Mouse (Mus musculus) spleen, embryonic (tissue): Measurements from ENCODE around the gene Tbc1d9.

Experiments
- CTCF ChIA-PET: fragments of 350-600 bp; sonication (Branson Sonifier 250); formaldehyde crosslinking; loops from one replicate; lab custom pipeline; 2022; lab: Charles Lee

Gene Tbc1d9

DNA sequence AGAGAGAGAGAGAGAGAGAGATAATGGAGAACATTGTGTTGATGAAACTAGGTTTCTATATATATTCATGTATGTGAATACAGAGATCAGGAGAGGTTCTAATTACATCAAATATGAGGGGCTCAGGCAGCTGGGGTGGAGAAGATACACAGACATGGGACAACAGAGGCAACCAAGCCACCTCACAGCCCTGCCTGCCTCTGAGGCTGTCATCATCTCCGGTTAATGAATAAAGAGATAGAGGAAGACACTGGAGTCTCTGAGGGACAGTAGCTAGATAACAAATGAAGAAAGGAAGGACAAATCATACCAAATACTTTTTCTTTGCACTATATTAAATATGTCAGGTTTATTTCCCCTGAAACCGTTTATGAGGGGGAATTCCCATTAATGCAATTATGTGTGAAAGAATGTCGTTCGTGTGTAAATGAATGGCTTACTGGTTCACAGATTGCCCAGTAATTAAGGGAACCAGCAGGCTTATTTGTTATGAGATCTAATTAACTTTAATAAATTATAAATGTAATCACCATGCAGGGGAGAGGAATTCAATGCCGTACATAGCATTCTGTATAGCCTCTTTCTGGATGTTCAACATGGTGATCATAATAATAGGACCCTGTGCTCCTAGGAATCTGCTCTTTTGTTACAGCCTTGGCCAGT, 59.7 kb downstream of the Tbc1d9 start:
- CTCF ChIA-PET, result interaction anchor here (0.7 kb wide), 1 partner anchor 1458 kb away, joined by 3 read pairs; no protein-coding TSS in a partner anchor

DNA sequence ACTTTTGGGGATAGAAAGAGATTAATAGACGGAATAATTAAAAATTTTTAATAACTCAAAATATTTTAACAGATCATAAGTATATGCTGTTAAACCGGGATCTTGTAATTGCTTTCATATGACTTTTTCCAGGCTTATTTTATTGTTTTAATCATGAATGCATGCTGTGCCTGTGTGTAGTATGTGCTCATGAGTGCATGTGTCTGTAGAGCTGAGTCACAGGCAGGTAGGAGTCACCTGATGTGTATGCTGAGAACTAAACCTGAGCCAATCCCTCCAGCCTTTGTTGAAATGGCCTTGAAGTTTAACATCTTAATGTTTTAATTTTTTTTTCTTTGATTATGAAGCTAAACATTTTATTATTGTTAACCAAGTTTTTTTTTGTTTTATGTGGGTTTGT, 60.4 kb downstream of the Tbc1d9 start:
- CTCF ChIA-PET, result interaction anchor here (0.7 kb wide), 1 partner anchor 1458 kb away, joined by 3 read pairs; no protein-coding TSS in a partner anchor

- CTCF ChIA-PET, result no interaction called here
Observed at GRCm38 (mm10) chr8:83227336-83227735, 62.2 kb downstream of the Tbc1d9 start.

- CTCF ChIA-PET, result no interaction called here
Observed at GRCm38 (mm10) chr8:83233099-83233498, 67.9 kb downstream of the Tbc1d9 start.

DNA sequence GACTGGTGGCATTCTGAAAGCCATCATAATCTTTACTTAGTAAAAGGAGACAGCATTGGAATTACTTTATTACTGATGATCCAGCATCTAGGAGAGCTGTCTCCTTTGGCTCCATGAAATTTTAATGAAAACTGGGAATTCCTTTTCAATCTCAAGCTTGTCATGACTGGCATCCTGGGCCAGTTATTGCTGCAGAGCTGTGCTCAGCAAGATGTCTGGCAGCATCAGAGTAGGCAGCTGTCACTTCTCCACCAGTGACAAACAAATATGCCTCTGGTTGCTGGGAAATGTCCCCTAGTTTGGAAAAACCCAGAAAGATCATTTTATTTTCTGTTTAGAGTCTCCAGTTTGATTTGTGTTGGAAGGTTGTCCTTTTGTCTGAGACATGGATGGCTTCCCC, 74.2 kb downstream of the Tbc1d9 start:
- CTCF ChIA-PET, result no interaction called here

- CTCF ChIA-PET, result no interaction called here
Observed at GRCm38 (mm10) chr8:83244151-83244550, 79.0 kb downstream of the Tbc1d9 start.

DNA sequence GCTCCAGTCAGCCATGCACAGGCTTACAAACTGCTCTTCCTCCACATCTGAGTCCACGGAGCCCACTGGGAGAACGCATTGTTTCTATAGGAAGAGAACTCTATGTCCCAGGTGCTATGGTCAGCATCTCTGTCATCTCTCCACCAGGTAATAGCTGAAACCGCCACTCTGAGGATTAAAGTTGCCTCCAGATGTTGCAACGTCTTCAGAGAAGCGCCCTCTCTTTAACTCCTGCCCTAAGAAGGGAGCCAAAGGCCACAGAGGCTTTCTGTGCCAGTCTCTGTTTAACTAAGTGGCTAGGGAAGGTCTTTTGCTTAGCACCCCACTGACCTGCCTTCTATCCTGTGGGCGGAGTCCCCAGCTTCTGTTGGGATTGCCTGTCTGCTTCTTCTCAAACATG, 85.7 kb downstream of the Tbc1d9 start:
- CTCF ChIA-PET, result no interaction called here

DNA sequence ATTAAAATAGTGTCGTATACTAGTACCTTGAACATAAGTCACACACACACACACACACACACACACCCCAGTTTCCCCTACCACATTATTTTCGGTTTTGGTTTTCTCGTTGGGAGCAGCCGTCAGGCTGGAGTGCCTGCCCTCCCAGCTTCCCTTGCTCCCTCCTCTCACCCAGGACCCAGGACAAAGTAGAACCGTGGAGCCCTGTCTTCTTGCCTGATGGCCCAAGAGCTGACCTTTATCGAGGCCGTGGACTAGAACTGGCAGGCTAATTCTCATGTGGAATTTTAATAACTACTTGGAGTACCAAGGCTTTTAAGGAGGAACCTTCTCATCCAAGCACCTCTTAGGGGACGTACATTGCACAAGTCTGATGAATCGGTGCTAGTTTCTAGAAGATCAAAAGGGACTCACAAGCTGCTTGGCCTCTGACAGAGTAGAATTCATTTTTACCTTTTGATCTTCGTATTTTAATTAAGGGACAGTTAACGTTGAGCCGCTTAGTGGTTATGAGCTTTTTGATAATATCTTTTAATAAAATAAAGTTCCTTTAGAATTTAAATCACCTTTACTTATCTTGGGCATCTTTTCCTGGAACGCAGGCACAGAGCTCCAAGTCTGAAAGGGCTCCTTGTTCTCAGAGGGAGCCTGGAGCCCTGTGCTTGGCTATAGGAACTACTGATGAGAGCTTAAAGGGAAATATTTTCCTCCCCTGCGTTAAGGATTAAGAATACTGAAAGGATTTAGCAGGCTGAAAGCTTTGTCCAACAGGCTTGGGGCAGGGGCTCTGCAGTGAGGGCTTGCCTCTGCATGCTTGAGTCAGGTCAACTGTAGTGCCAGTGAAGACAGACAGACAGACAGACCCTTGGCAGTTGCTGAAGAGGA, 86.5 kb downstream of the Tbc1d9 start:
- CTCF ChIA-PET, result no interaction called here

- CTCF ChIA-PET, result no interaction called here
Observed at GRCm38 (mm10) chr8:83252791-83253190, 87.6 kb downstream of the Tbc1d9 start.

GRCm38 (mm10) chr8:83257631-83258030, 92.5 kb downstream of the Tbc1d9 start:
- CTCF ChIA-PET, result no interaction called here

GRCm38 (mm10) chr8:83260418-83261215, 95.5 kb downstream of the Tbc1d9 start:
- CTCF ChIA-PET, result no interaction called here

DNA sequence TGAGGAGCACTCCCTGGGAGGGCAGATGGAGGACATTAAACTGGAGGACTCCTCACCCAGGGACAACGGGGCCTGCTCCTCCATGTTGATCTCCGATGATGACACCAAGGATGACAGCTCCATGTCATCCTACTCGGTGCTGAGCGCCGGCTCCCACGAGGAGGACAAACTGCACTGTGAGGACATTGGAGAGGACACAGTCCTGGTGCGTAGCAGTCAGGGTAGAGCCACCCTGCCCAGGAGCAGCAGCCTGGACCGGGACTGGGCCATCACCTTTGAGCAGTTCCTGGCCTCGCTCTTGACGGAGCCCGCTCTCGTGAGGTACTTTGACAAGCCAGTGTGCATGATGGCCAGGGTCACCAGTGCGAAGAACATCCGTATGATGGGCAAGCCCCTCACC, 106.0 kb downstream of the Tbc1d9 start:
- CTCF ChIA-PET, result interaction anchor here (0.6 kb wide), 1 partner anchor 192 kb away, joined by 3 read pairs; no protein-coding TSS in a partner anchor

DNA sequence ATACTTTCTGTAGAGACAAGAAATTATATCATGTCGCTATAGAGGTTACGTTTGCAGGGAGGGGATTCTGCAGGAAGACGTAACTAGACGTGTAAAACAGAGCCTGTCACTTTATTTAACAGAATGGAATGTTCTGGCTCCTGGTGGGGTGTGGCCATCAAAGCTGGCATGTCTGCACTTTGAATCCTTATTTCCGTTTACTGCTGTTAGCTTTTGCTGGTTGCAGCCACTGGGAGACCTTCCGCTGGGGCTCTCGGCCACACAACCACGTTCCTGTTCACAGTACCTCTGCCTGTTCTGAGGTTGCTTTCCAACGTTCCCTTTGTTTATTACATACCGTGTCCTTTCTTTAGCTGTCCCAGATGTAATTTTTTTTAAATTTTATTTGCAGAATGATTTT, 107.3 kb downstream of the Tbc1d9 start:
- CTCF ChIA-PET, result no interaction called here

- CTCF ChIA-PET, result no interaction called here
Observed at GRCm38 (mm10) chr8:83274470-83274869, 109.3 kb downstream of the Tbc1d9 start.

GRCm38 (mm10) chr8:83278431-83278830, 113.3 kb downstream of the Tbc1d9 start:
- CTCF ChIA-PET, result no interaction called here

- CTCF ChIA-PET, result no interaction called here
Observed at GRCm38 (mm10) chr8:83285391-83285790, 120.2 kb downstream of the Tbc1d9 start.

GRCm38 (mm10) chr8:83290176-83290575, 125.0 kb downstream of the Tbc1d9 start, which contains the start of gene Ucp1:
Gene Ucp1 (plus strand): TSS chr8:83290352.
- CTCF ChIA-PET, result no interaction called here

DNA sequence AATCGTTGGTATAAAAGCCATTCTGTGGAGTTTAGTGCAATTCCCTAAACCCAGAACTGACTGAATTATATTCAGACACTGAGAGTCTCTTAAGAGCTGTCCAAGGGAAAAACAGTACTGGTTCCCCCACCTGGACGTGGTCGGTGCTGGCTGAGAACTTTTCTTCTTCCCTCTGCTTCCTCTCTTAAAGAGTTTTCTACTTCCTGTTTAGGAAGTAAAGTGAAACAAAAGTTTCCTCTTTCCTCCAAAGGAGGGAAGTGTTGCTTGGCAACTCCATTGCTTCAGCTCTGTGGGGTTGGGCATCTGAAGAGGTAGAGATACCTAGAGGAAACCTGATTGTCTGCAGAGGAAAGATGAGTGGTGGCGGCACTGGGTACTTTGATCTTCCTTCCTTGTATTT, 132.2 kb downstream of the Tbc1d9 start:
- CTCF ChIA-PET, result no interaction called here

DNA sequence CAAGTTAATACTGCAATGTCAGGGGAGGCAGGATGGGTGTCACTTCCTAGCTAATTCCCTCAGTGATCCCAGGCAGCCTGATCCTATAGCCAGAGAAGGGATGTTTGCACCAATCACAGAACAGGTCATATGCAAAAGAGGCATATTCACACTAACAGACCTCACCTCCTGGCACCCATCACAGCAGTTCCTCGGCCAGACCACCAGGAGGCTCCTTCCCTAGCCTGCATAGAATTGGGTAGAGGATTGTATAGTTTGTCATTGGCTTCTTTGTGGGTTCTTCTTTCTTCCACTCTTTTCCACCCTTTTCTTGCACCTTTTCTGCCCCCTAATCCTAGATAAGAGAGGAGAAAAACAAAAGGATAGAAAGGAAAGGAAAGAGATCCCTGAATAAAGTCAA, 135.0 kb downstream of the Tbc1d9 start:
- CTCF ChIA-PET, result interaction anchor here (0.5 kb wide), 1 partner anchor 809 kb away, joined by 3 read pairs; no protein-coding TSS in a partner anchor

GRCm38 (mm10) chr8:83304946-83305345, 139.8 kb downstream of the Tbc1d9 start:
- CTCF ChIA-PET, result no interaction called here

DNA sequence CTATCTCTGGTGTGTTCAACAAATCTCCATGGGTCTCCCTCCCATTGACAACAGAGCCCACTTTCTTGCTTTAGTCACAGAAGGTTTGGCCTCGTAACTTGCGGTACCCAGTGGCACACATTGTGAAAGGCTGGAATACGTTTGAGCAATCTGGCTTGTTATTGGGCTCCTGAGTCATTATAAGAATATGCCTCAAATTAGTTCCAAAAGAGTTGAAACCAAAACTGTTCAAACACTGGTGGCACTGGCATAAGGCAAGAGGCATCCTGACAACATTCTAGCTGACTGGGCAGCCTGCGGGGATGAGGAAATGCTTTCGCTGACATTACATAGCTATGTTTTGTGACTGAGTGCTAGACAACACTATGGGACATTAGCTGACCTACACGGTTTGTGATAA, 144.7 kb downstream of the Tbc1d9 start:
- CTCF ChIA-PET, result no interaction called here

GRCm38 (mm10) chr8:83315084-83315483, 149.9 kb downstream of the Tbc1d9 start:
- CTCF ChIA-PET, result interaction anchor here (0.6 kb wide), 1 partner anchor 1486 kb away, joined by 16 read pairs; no protein-coding TSS in a partner anchor
